Mouse (Mus musculus): Measurements from ENCODE around the gene Leprot. TPM values are rescaled to one million over a fixed set of nuclear protein-coding genes. Genes with fewer than 3 reads are reported as not detected.

The Leprot gene
- polyA plus RNA-seq, 1 experiment from 2014 or later, result 98.2 TPM

Other genes with a start within 250 kb of the Leprot start
- gene Ak4, start 228.4 kb upstream of the Leprot start, polyA plus RNA-seq (2014; fragmentation: Nextera tagmentation; extraction: Ambion mirVana), result 5.0 and 6.7 TPM in 2 replicates
- 4.4 and 4.8 TPM in 2 replicates for gene Dnajc6, start 151.1 kb upstream of the Leprot start, polyA plus RNA-seq (2014; fragmentation: Nextera tagmentation; extraction: Ambion mirVana)
- gene Lepr, start 69.7 kb downstream of the Leprot start, polyA plus RNA-seq (2014; fragmentation: Nextera tagmentation; extraction: Ambion mirVana), result 16.0 and 16.2 TPM in 2 replicates
- not detected in 2 replicates for gene B020004J07Rik, start 196.3 kb downstream of the Leprot start, polyA plus RNA-seq (2014; fragmentation: Nextera tagmentation; extraction: Ambion mirVana)
- not detected in 2 replicates for gene C130073F10Rik, start 246.1 kb downstream of the Leprot start, polyA plus RNA-seq (2014; fragmentation: Nextera tagmentation; extraction: Ambion mirVana)